Mouse (Mus musculus) intestine, embryonic 15.5 days (tissue): ENCODE results near the gene Slc35d2. TPM values are rescaled to one million over a fixed set of nuclear protein-coding genes. Genes with fewer than 3 reads are reported as not detected.

Source experiments
- polyA plus RNA-seq: library from polyadenylated mRNA; unstranded; fragments of >200 nt; fragmentation: Nextera tagmentation; extraction: Ambion mirVana; gene quantifications from 2 replicates; pipeline ENCODE4 v1.2.1, GENCODE M21; 2015

Slc35d2 gene
- polyA plus RNA-seq, 1 experiment from 2014 or later = 6.7 TPM

Other genes starting within 250 kb of the Slc35d2 start
- not detected in 2 replicates for gene Hsd17b3, start 40.1 kb downstream of the Slc35d2 start, polyA plus RNA-seq
- 18.8 and 21.6 TPM in 2 replicates for gene Zfp367, start 23.8 kb upstream of the Slc35d2 start, polyA plus RNA-seq
- gene Habp4, start 32.5 kb upstream of the Slc35d2 start, polyA plus RNA-seq = 16.8 and 17.4 TPM in 2 replicates
- gene Cdc14b, start 145.9 kb upstream of the Slc35d2 start, polyA plus RNA-seq = 17.5 and 19.7 TPM in 2 replicates
- 41.3 and 42.4 TPM in 2 replicates for gene Aaed1, start 183.3 kb upstream of the Slc35d2 start, polyA plus RNA-seq
- gene Ctsl, start 241.5 kb upstream of the Slc35d2 start, polyA plus RNA-seq = 195 and 213 TPM in 2 replicates